Mouse (Mus musculus): ENCODE measurements at regions not wholly inside any gene's neighbourhood (a gene's known extent, or its start where the extent isn't known, plus 50 kb on each side); places are given as distances from the start of the nearest gene placed in this dataset.

DNA sequence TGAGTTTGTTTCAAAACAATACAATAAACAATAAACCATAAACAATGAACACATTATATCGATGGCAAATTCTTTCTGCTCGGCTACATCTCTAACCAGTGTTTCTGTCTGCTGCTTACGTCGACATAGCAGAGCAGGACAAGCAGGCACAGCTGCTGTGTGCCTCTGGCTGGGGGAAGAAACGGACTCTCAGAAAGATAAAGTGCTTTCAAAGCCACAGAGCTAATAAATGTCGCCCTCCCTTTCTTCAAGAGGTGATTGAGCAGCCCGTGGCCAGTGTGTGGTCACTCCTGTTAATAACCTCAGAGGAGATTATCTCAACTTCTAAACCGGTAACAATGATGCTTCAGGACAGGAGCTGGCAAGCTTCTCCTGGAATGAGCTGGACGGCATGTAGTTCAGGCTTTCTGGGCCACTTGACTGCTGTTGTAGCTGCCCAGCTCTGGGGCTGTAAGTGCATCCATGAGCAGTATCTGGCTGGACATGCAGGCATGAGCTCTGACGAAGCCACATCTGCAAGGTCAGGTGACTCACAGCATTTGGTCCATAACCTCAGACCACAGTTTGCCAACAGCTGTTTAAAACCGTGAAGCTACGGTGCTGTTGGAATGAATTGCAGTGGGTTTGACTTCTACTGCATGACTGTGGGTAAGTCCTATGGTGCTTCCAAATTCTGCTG is 55.6 kb downstream of the Evx1 start:
- no peak overlapping the region for H3K4me2 ChIP-seq
- no peak for ATAC-seq (replicated peaks)
- WGBS: 38% methylated on average over 12 of the region's 12 CpGs
- no peaks in the 10 kb centered on the region for H3K27me3 ChIP-seq (replicated peaks)
- H3K9ac ChIP-seq: no peak overlapping the region
- H3K27ac ChIP-seq: no peak overlapping the region
- H3K4me1 ChIP-seq: peaks cover 16% of the 10 kb centered on the region
- no peaks in the 10 kb centered on the region for H3K9me3 ChIP-seq
- H3K36me3 ChIP-seq (replicated peaks): no peaks in the 10 kb centered on the region
- no peak overlapping the region for H3K4me3 ChIP-seq

DNA sequence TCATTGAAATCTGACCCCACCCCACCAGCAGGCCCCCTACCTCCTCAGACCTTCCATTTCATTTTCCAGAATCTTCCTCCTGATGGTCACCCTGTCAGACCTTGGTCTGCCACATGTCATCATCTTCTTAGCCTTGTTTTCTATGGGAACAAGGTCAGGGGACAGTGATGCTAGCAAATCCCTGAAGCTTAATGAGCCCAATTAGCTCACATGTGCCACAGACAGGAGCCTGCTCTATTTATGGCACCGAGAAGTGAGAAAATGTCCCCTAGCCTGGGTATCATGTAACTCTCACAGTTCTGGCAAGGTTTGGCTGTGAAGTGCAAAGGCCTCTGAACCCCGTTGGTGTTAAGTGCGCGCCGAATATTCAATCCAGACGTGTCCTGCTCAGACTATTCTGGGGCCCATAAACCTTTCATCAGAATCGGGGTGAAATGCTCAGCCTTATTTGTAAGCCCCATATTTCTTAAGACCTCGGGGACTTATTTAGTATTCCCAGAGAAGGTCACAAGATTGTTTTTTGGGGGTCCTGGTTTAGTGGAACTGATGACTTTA is 57.6 kb downstream of the Evx1 start:
- Histone ChIP-seq H3K4me2 (no peak overlapping the region), H3K36me3 (replicated peaks) (no peaks in the 10 kb centered on the region), H3K4me3 (no peak overlapping the region), H3K9ac (no peak overlapping the region), H3K9me3 (no peaks in the 10 kb centered on the region), H3K4me1 (peaks cover 14% of the 10 kb centered on the region), H3K27me3 (replicated peaks) (no peaks in the 10 kb centered on the region), H3K27ac (no peak overlapping the region)
- 90% methylated on average over 8 of the region's 8 CpGs for WGBS
- ATAC-seq (replicated peaks): no peak

DNA sequence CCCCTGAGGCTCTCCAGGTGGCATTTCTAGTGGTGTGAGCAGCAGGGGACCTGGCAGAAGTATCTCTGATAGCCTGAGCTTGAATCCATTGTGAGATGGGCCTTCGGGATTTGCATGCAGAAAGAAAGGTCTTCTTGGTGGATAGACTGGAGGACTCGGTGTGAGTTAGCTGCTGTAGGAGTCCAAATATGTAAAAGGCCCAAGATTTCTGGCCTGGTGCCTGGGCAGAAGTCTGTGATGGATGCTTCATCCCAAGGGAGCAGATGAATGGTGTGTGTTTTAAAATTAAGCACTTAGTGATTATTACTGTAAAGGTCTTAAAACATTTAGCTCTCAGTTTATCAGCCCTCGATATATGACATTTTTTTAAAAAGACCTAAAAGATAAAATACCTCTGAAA is 65.8 kb downstream of the Evx1 start:
- Histone ChIP-seq H3K4me2 (no peak overlapping the region), H3K9ac (no peak overlapping the region), H3K4me3 (no peak overlapping the region), H3K4me1 (no peaks in the 10 kb centered on the region), H3K36me3 (replicated peaks) (no peaks in the 10 kb centered on the region), H3K27ac (no peak overlapping the region), H3K27me3 (replicated peaks) (no peaks in the 10 kb centered on the region), H3K9me3 (no peaks in the 10 kb centered on the region; the same call in 1 of the 2 replicates)
- WGBS: 83% methylated on average over 3 of the region's 3 CpGs
- ATAC-seq (replicated peaks): no peak

DNA sequence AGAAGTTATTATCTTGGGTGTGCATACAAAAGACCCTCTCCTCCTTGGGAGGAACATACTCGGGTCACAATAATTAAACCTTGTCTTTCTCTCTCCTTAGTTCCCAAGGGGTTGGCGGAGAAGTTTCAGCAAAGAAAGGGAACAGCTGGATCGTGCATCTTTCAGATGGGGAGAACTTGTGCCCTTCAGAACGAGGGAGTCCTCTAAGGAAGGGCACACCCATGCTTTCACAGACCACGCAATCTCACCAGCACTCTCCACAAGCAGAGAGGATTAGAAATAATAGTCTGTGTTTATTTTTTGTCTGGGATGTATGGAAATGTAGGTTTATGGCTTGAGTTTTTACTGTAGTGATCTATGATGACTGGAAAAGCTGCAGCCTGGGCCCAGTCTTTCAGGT is 66.3 kb downstream of the Evx1 start:
- WGBS: 72% methylated on average over 5 of the region's 5 CpGs
- Histone ChIP-seq H3K4me3 (no peak overlapping the region), H3K27ac (no peak overlapping the region), H3K9me3 (no peaks in the 10 kb centered on the region; the same call in 1 of the 2 replicates), H3K4me1 (no peaks in the 10 kb centered on the region), H3K36me3 (replicated peaks) (no peaks in the 10 kb centered on the region), H3K9ac (no peak overlapping the region), H3K27me3 (replicated peaks) (no peaks in the 10 kb centered on the region), H3K4me2 (no peak overlapping the region)
- ATAC-seq (replicated peaks): no peak

DNA sequence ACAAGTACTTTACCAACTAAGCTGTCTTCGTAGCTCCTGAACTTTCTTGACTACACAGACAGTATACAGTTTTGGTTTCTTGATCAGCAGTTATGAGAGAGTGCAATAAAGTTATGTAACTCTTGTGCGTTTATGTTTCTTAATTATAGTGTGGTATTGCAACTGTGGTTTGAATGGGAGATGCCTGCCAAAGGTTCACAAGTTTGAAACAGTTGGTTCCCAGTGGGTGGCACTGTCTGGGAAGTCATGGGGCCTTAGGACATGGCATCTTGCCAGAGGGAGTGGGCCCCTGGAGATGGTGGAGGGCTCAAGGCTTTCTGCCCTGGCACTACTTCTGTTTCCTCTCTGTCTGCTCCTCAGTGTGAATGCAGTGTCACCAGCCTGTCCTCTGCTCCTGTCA is 71.7 kb downstream of the Evx1 start:
- Histone ChIP-seq H3K4me3 (no peak overlapping the region), H3K4me1 (no peaks in the 10 kb centered on the region), H3K36me3 (replicated peaks) (no peaks in the 10 kb centered on the region), H3K4me2 (no peak overlapping the region), H3K9ac (no peak overlapping the region), H3K9me3 (no peaks in the 10 kb centered on the region; the same call in 1 of the 2 replicates), H3K27me3 (replicated peaks) (no peaks in the 10 kb centered on the region), H3K27ac (no peak overlapping the region)
- 89% methylated on average over 2 of the region's 2 CpGs for WGBS
- ATAC-seq (replicated peaks): no peak

DNA sequence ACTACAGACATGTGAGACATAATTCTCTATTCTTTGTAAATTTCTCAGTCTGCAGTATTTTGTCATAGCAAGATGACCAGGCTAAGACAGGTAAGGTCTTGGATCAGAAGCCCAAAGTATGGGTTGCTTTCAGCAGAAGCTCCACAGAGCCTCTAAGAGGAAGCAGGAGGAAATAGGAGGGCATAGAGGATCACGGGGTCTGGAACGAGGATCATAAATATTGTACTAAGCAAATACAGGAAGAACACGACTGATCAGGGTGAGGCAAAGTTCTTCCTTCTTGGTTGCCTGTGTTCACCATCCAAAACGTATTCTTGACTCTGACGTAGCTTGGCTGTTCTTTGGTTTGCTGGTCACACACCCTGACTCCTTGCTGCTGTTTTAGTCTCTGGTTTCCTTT is 88.1 kb downstream of the Evx1 start:
- Histone ChIP-seq H3K27me3 (replicated peaks) (no peaks in the 10 kb centered on the region), H3K36me3 (replicated peaks) (no peaks in the 10 kb centered on the region), H3K4me1 (no peaks in the 10 kb centered on the region), H3K4me3 (no peak overlapping the region), H3K9ac (no peak overlapping the region), H3K27ac (no peak overlapping the region), H3K9me3 (no peaks in the 10 kb centered on the region), H3K4me2 (no peak overlapping the region)
- no peak for ATAC-seq (replicated peaks)
- WGBS: 85% methylated on average over 5 of the region's 5 CpGs

DNA sequence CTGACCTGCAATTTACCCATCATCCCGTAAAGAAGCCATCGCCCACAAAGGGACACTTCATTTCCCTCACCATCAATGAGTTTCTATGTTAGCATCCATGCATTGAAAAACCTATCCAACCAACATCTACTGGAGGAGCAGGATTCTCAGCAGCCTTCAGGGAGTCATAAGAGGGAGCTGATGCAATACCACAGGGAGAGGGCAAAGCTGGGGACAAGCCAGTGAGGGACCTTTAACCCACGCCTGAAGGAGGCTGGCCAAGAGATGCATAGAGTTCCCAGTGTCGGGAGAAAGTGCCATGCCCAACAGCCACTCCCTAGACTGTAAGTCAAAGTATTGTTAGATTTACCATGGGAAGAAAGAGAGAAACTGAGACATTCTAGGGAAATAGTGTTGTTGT is 96.7 kb downstream of the Evx1 start:
- no peak for ATAC-seq (replicated peaks)
- no peak overlapping the region for H3K4me2 ChIP-seq
- H3K9me3 ChIP-seq: no peaks in the 10 kb centered on the region
- no peaks in the 10 kb centered on the region for H3K36me3 ChIP-seq (replicated peaks)
- no peak overlapping the region for H3K9ac ChIP-seq
- H3K4me3 ChIP-seq: no peak overlapping the region
- 87% methylated on average over 4 of the region's 4 CpGs for WGBS
- H3K27ac ChIP-seq: no peak overlapping the region
- no peaks in the 10 kb centered on the region for H3K27me3 ChIP-seq (replicated peaks)
- H3K4me1 ChIP-seq: no peaks in the 10 kb centered on the region

DNA sequence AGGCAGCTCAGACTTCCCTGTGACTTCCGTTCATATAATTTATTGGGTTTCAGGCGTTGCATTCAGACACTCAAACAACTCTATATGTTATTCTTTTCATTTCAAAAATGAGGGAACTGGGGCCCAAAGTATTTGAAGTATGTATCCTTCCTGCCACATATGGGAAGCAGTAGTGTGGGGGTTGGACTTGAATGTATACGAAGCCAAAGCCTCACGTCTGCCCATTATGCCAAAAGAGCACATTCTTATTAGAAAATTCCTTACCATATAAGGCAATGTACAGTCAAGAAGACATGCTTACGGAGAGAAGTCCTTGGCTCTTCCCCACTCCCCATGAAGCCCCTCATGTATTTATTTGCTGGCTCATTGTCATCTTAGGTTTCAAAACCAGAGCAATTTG is 97.4 kb downstream of the Evx1 start:
- Histone ChIP-seq H3K4me1 (no peaks in the 10 kb centered on the region), H3K27ac (no peak overlapping the region), H3K4me3 (no peak overlapping the region), H3K9me3 (no peaks in the 10 kb centered on the region), H3K36me3 (replicated peaks) (no peaks in the 10 kb centered on the region), H3K27me3 (replicated peaks) (no peaks in the 10 kb centered on the region), H3K9ac (no peak overlapping the region), H3K4me2 (no peak overlapping the region)
- 83% methylated on average over 5 of the region's 5 CpGs for WGBS
- ATAC-seq (replicated peaks): no peak

DNA sequence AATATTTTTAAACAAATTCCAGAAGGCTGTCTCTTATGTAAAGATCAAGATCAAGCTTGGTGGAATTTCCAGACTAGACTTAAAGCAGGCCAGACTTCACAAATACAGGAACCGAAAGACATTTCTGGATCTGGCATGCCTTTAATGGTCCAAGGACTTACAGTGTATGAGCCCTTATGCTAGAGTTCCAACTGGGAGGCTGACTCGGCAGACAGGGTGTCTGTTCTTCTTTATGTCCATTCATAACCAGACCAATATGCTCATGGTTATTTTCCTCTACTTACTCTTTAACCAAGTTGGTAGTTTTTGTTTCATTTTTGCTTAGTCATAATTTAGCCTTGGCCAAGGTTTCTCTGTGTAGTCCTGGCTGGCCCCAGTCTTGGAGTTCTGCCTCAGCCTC is 98.0 kb downstream of the Evx1 start:
- Histone ChIP-seq H3K4me1 (0 out of 2 replicates have a peak, but pooled peaks cover under 1% of the 10 kb centered on the region), H3K9me3 (no peaks in the 10 kb centered on the region), H3K27ac (no peak overlapping the region), H3K36me3 (replicated peaks) (no peaks in the 10 kb centered on the region), H3K4me3 (no peak overlapping the region), H3K9ac (no peak overlapping the region), H3K4me2 (no peak overlapping the region), H3K27me3 (replicated peaks) (no peaks in the 10 kb centered on the region)
- ATAC-seq (replicated peaks): no peak
- WGBS: 90% methylated on average over 2 of the region's 2 CpGs

DNA sequence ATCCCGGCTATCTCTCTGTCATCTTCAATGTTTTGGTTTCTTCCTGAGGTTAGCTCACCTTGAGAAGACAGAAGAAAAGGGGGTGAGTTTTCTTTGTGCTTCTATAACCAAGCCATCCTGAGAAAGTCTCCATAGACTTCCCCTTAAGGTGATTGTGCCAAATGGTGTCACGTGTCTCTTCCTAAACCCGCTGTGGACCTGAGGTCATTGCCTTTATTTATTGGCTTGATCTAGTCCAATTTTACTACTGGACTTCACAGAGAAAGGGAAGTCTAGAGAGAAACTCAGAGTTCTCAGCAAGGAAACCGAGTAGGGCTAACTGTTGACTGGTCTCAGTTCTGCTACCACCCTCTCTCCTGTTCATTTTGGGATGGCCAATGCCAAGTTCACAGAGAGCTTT is 100.3 kb downstream of the Evx1 start:
- H3K4me3 ChIP-seq: no peak overlapping the region
- no peak overlapping the region for H3K27ac ChIP-seq
- 0 out of 2 replicates have a peak, but pooled peaks cover 3% of the 10 kb centered on the region for H3K4me1 ChIP-seq
- 93% methylated on average over 4 of the region's 4 CpGs for WGBS
- no peaks in the 10 kb centered on the region for H3K27me3 ChIP-seq (replicated peaks)
- H3K4me2 ChIP-seq: no peak overlapping the region
- no peaks in the 10 kb centered on the region for H3K9me3 ChIP-seq
- H3K9ac ChIP-seq: no peak overlapping the region
- ATAC-seq (replicated peaks): no peak
- no peaks in the 10 kb centered on the region for H3K36me3 ChIP-seq (replicated peaks)

DNA sequence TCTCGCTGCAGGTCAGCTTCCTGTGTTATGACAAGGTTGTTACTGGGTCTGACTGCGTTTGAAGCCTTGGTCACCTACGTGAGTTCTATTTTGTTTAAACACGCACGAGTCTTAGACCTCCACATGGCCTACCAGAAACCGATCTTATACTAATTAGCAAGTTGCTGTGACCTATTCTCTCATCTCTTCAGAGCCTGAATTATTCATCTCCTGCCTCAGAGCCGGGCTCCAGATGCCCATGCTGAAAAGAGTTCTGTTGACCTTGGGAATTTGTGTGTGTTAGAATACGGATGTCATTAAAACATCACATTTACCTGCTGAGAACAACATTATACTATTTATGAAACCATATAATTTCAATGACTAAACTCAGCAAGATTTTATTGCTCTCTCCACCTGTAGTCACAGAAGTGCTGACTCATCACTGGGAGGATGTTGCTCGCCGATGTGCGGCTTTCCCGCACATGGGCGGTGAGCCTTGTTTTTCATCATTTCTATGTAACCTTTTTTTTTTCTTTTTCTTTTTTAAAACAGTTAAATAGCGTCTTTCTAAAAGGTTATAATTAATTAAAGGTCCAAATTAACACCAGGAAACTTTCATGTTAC is 102.1 kb downstream of the Evx1 start:
- Histone ChIP-seq H3K4me3 (no peak overlapping the region), H3K9ac (no peak overlapping the region), H3K27ac (no peak overlapping the region), H3K27me3 (replicated peaks) (no peaks in the 10 kb centered on the region), H3K9me3 (no peaks in the 10 kb centered on the region), H3K4me1 (0 out of 2 replicates have a peak, but pooled peaks cover 3% of the 10 kb centered on the region), H3K36me3 (replicated peaks) (no peaks in the 10 kb centered on the region), H3K4me2 (no peak overlapping the region)
- WGBS: 79% methylated on average over 14 of the region's 14 CpGs
- ATAC-seq (replicated peaks): no peak

DNA sequence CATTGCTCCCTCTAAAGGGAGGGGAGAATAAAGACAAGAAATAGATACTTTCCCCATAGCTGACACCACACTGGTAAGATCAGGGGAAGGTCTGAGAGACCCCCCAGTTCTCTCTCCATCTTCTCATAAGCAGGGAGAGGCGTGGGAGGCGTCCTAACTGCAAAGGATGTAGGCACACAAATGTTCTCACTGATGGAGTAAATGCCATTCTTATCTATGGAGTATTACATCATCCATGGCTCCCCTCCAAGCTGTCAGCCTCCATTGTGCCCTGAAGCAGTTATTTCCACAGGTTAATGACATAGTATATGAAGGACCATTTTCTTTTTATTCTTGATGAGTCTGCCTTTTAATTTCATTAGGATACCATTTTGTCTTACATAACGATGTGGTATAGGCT is 103.2 kb downstream of the Evx1 start:
- H3K36me3 ChIP-seq (replicated peaks): no peaks in the 10 kb centered on the region
- no peaks in the 10 kb centered on the region for H3K9me3 ChIP-seq

More for the DNA sequence above, 103.2 kb downstream of the Evx1 start:
- 77% methylated on average over 3 of the region's 3 CpGs for WGBS
- H3K4me1 ChIP-seq: 0 out of 2 replicates have a peak, but pooled peaks cover 3% of the 10 kb centered on the region
- no peak overlapping the region for H3K4me3 ChIP-seq
- no peak for ATAC-seq (replicated peaks)
- no peak overlapping the region for H3K27ac ChIP-seq
- H3K4me2 ChIP-seq: no peak overlapping the region
- no peaks in the 10 kb centered on the region for H3K27me3 ChIP-seq (replicated peaks)
- H3K9ac ChIP-seq: no peak overlapping the region
